Mouse (Mus musculus) R1 (cell line): ENCODE results near the gene Aif1.

Source experiments
- DNase-seq: peaks from one replicate; pipeline ENCODE4 v3.0.0-alpha.2; 2018; ENCODE audit warnings: low read depth, low spot score

The Aif1 gene

GRCm38 (mm10) chr17:35175968-35176367, at the start of gene Aif1:
Aif1 (minus strand) TSS chr17:35176068.
- no peak for DNase-seq

GRCm38 (mm10) chr17:35225456-35225855, 49.6 kb upstream of the Aif1 start:
- no peak for DNase-seq

GRCm38 (mm10) chr17:35224641-35225040, 48.8 kb upstream of the Aif1 start:
- DNase-seq = no peak

- DNase-seq = no peak
Measured at GRCm38 (mm10) chr17:35222299-35222698, 46.4 kb upstream of the Aif1 start.

GRCm38 (mm10) chr17:35220156-35220952, 44.5 kb upstream of the Aif1 start, which contains the start of gene Gm16181:
Gm16181 (plus strand) TSS chr17:35220834.
- DNase-seq = peak; percentile 30

- DNase-seq = peak; percentile 13
Measured at GRCm38 (mm10) chr17:35219601-35220041, 43.8 kb upstream of the Aif1 start.

GRCm38 (mm10) chr17:35218516-35219193, 42.8 kb upstream of the Aif1 start:
- DNase-seq = no peak

- no peak for DNase-seq
Measured at GRCm38 (mm10) chr17:35213071-35213470, 37.2 kb upstream of the Aif1 start.

GRCm38 (mm10) chr17:35210593-35210992, 34.7 kb upstream of the Aif1 start:
- no peak for DNase-seq

GRCm38 (mm10) chr17:35209785-35210535, 34.1 kb upstream of the Aif1 start:
- no peak for DNase-seq

GRCm38 (mm10) chr17:35205380-35205769, 29.5 kb upstream of the Aif1 start:
- DNase-seq = no peak

GRCm38 (mm10) chr17:35204494-35205379, 28.9 kb upstream of the Aif1 start, which contains the start of gene Lta:
Lta (minus strand) TSS chr17:35205351.
- DNase-seq = peak; percentile 22

GRCm38 (mm10) chr17:35202442-35202841, 26.6 kb upstream of the Aif1 start:
- no peak for DNase-seq

- DNase-seq = no peak
Measured at GRCm38 (mm10) chr17:35201787-35202186, 25.9 kb upstream of the Aif1 start, which contains the start of gene Tnf. Tnf (minus strand) TSS chr17:35202007.

- DNase-seq = no peak
Measured at GRCm38 (mm10) chr17:35201128-35201527, 25.3 kb upstream of the Aif1 start.

- no peak for DNase-seq
Measured at GRCm38 (mm10) chr17:35200398-35200797, 24.5 kb upstream of the Aif1 start.

- peak; percentile 73 for DNase-seq
Measured at GRCm38 (mm10) chr17:35198946-35199345, 23.1 kb upstream of the Aif1 start.

GRCm38 (mm10) chr17:35198029-35198428, 22.2 kb upstream of the Aif1 start:
- no peak for DNase-seq

- no peak for DNase-seq
Measured at GRCm38 (mm10) chr17:35197126-35197525, 21.3 kb upstream of the Aif1 start.

- no peak for DNase-seq
Measured at GRCm38 (mm10) chr17:35196321-35196641, 20.4 kb upstream of the Aif1 start.
